Mouse (Mus musculus): ENCODE data around the gene Fbxo17. TPM values are rescaled to one million over a fixed set of nuclear protein-coding genes. Genes with fewer than 3 reads are reported as not detected.
A peak's percentile ranks its signal among the peaks of the same experiment; 100 is the strongest.

Fbxo17 gene
- polyA plus RNA-seq, 1 experiment from 2014 or later = 5.6 TPM

DNA sequence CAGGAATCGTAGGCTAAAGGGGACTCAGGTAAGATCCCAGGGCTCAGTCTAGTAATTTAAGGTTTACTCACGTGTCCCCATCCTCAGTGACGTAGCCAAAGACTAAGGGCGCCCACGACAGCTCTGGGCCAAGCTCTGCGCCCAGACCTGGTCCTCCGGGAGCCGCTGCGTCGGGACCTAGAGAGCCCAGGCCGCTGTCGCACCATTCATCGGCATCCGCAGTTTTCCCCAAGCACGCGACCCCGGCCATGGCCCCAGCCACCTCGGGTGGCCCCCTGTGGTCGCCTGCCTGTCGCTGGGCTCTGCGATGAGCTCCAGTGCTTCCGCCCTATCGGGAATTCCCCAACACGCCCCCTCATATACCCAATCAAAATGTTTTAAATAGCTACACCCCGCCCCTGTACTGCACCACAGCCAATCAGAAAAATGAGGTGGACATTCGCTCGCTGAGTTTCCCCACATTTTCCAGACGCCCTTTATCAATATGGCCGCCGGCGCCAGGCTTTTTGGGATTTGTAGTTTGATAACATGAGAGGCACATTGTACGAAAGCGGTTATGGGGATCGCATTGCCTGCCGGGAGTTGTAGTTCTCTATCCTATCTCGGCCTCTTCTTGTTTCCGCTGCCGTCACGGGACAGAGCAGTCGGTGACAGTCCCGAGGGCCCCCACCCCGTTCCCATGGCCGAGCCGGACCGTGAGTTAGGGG lies 49.7 kb downstream of the Fbxo17 start, which contains the start of gene Sirt2:
Gene Sirt2, plus strand, starts transcription at position 563 of the 707 bp plus-strand sequence.
- Histone ChIP-seq H3K9ac (ENCODE audit: low read length) (peak within 1 kb of the TSS; percentile 76), H3K4me3 (ENCODE audit: low read depth, low read length) (peak within 1 kb of the TSS; percentile 74), H3K4me2 (replicated peaks; ENCODE audit: low read depth) (peak within 1 kb of the TSS; percentile 63), H3K27me3 (ENCODE audit: control insufficient read depth, insufficient read depth, low read length) (no peaks in the 10 kb centered on the region), H3K9me3 (ENCODE audit: control insufficient read depth, low read length) (no peaks in the 10 kb centered on the region), H3K27ac (replicated peaks) (0 out of 2 replicates have a peak within 1 kb of the TSS, but pooled peaks have one; percentile 5), H3K36me3 (ENCODE audit: control insufficient read depth, insufficient read depth, low read length) (peaks cover 2% of the 10 kb centered on the region; the same call in 1 of the 2 replicates), H3K4me1 (replicated peaks; ENCODE audit: control insufficient read depth, insufficient read depth) (peaks cover 8% of the 10 kb centered on the region)
- ATAC-seq (ENCODE audit: low FRiP score, low TSS enrichment) = peak; percentile 98
- DNase-seq (ENCODE audit: low spot score) = peak; percentile 97
- whole genome bisulfite sequencing = under 1% methylated on average over 45 of the region's 45 CpGs
- TF ChIP-seq EP300 (optimal IDR thresholded peaks at IDR 0.05) = peak; percentile 81
- TF ChIP-seq CTCF (IDR thresholded peaks at IDR 0.05; ENCODE audit: low read depth) = peak; percentile 29; the same call in 1 of the 2 replicates

DNA sequence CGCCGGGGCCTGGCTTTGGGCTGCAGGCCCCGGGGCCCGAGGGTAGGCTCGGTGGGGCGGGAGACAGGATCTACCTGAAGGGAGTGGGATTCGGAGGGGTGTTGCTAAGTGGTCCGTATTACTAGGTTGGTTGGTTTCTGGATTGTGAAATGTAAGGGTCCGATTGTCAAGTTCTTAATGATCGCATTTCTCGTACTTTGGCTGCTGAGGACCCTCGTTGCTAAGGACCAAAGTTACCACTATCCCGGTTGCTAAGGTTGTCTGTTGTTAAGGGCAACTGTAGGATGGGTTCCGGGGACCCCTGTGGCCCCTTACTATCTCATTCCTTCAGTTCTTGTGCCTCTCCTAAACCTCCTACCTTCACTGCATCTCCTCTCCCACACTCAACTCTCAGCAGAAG lies 50.3 kb downstream of the Fbxo17 start:
- no peak for ATAC-seq (ENCODE audit: low FRiP score, low TSS enrichment)
- H3K36me3 ChIP-seq (ENCODE audit: control insufficient read depth, insufficient read depth, low read length) = no peaks in the 10 kb centered on the region
- no peaks in the 10 kb centered on the region for H3K27me3 ChIP-seq (ENCODE audit: control insufficient read depth, insufficient read depth, low read length)
- no peak for TF ChIP-seq CTCF (IDR thresholded peaks at IDR 0.05; ENCODE audit: low read depth)
- no peak for TF ChIP-seq EP300 (optimal IDR thresholded peaks at IDR 0.05)
- H3K9ac ChIP-seq (ENCODE audit: low read length) = peak overlapping the region; percentile 70
- DNase-seq (ENCODE audit: low spot score) = no peak
- no peak overlapping the region for H3K27ac ChIP-seq (replicated peaks)
- no peaks in the 10 kb centered on the region for H3K9me3 ChIP-seq (ENCODE audit: control insufficient read depth, low read length)
- H3K4me1 ChIP-seq (replicated peaks; ENCODE audit: control insufficient read depth, insufficient read depth) = peaks cover 8% of the 10 kb centered on the region
- peak overlapping the region; percentile 74 for H3K4me3 ChIP-seq (ENCODE audit: low read depth, low read length)
- H3K4me2 ChIP-seq (replicated peaks; ENCODE audit: low read depth) = peak overlapping the region; percentile 60
- 6% methylated on average over 14 of the region's 14 CpGs for WGBS

DNA sequence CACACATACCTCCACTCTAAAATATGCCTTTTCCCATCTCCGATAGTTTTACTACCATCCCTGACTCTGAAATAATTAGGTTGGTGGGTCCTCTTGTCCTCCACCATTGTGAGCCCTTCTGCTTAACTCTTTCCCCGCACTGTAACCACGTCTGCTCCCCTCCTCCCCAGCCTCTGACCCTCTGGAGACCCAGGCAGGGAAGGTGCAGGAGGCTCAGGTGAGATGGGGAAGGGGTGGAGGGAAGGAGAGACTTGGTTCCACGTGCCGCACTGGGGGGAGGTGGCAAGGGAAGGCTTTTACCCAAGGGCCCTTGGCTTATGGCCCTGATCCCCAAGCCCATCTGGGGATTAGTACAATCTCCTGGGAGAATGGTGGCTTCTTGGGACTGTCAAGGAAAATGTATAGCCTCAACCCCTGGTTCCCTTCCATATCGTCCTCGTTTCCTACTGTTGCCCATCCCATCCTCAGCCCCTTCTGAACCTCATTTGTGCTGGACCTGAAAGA lies 50.9 kb downstream of the Fbxo17 start, which contains the start of gene Nfkbib:
Gene Nfkbib, minus strand, starts transcription at position 51 of the 504 bp plus-strand sequence.
- H3K9ac ChIP-seq (ENCODE audit: low read length) = peak within 1 kb of the TSS; percentile 70
- H3K36me3 ChIP-seq (ENCODE audit: control insufficient read depth, insufficient read depth, low read length) = no peaks in the 10 kb centered on the region
- ATAC-seq (ENCODE audit: low FRiP score, low TSS enrichment) (no peak), DNase-seq (ENCODE audit: low spot score) (no peak)
- H3K4me2 ChIP-seq (replicated peaks; ENCODE audit: low read depth) = peak within 1 kb of the TSS; percentile 63
- no peak within 1 kb of the TSS for H3K27ac ChIP-seq (replicated peaks)
- H3K4me1 ChIP-seq (replicated peaks; ENCODE audit: control insufficient read depth, insufficient read depth) = peaks cover 8% of the 10 kb centered on the region
- TF ChIP-seq EP300 (optimal IDR thresholded peaks at IDR 0.05) (no peak), CTCF (IDR thresholded peaks at IDR 0.05; ENCODE audit: low read depth) (no peak)
- H3K27me3 ChIP-seq (ENCODE audit: control insufficient read depth, insufficient read depth, low read length) = no peaks in the 10 kb centered on the region
- no peaks in the 10 kb centered on the region for H3K9me3 ChIP-seq (ENCODE audit: control insufficient read depth, low read length)
- H3K4me3 ChIP-seq (ENCODE audit: low read depth, low read length) = peak within 1 kb of the TSS; percentile 74
- WGBS = 56% methylated on average over 7 of the region's 7 CpGs

DNA sequence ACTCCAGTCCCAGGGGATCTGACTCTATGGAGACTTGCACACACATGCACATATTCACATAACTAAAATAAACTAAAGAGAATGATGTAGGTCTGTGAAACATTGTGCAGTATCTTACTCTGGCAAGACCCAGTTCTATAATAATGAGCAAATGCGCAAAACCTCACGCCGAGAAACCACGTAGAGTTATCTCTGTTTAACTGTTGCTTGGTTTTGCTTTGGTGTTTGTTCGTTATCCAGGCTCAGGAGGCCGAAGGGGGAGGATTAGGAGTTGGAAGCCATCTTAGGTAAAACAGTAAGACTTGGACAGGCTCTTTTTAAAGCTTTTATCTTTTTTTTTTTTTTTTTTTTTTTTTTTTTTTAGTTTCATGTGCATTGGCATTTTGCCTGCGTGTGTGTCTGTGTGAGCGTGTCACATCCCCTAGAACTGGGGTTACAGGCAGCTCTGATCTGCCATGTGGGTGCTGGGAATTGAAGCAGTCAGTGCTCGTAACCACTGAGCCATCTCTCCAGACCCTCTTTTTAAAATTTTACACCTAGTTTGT lies 52.9 kb downstream of the Fbxo17 start:
- 92% methylated on average over 9 of the region's 9 CpGs for WGBS
- Histone ChIP-seq H3K4me1 (replicated peaks; ENCODE audit: control insufficient read depth, insufficient read depth) (peaks cover 8% of the 10 kb centered on the region), H3K9ac (ENCODE audit: low read length) (no peak overlapping the region), H3K9me3 (ENCODE audit: control insufficient read depth, low read length) (no peaks in the 10 kb centered on the region), H3K4me3 (ENCODE audit: low read depth, low read length) (no peak overlapping the region), H3K4me2 (replicated peaks; ENCODE audit: low read depth) (no peak overlapping the region), H3K36me3 (ENCODE audit: control insufficient read depth, insufficient read depth, low read length) (peaks cover 4% of the 10 kb centered on the region; the same call in 1 of the 2 replicates), H3K27ac (replicated peaks) (no peak overlapping the region), H3K27me3 (ENCODE audit: control insufficient read depth, insufficient read depth, low read length) (no peaks in the 10 kb centered on the region)
- TF ChIP-seq CTCF (IDR thresholded peaks at IDR 0.05; ENCODE audit: low read depth) (no peak), EP300 (optimal IDR thresholded peaks at IDR 0.05) (no peak)
- ATAC-seq (ENCODE audit: low FRiP score, low TSS enrichment) = no peak
- no peak for DNase-seq (ENCODE audit: low spot score)

DNA sequence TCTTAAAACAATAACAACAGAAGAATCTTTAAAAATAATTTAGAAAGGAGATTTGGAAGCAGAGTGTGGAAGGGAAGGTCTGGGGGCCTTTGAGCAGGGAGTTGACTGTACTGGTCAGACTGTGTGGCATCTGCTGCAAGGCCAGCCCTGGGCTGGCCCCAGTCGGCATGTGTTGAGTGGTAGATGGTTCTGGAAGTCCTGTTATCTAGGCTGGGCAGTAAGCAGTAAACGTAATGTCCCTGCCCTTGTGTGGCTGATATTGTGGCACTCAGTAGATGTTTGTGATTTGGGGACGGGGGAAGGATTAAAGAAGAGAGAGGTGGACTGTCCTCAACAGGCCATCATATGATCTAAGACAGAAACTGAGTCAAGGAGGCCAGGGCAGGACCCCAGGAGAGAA lies 53.7 kb downstream of the Fbxo17 start:
- Histone ChIP-seq H3K36me3 (ENCODE audit: control insufficient read depth, insufficient read depth, low read length) (peaks cover 4% of the 10 kb centered on the region; the same call in 1 of the 2 replicates), H3K4me1 (replicated peaks; ENCODE audit: control insufficient read depth, insufficient read depth) (peaks cover 8% of the 10 kb centered on the region), H3K4me3 (ENCODE audit: low read depth, low read length) (no peak overlapping the region), H3K4me2 (replicated peaks; ENCODE audit: low read depth) (no peak overlapping the region), H3K9ac (ENCODE audit: low read length) (no peak overlapping the region), H3K27ac (replicated peaks) (no peak overlapping the region), H3K27me3 (ENCODE audit: control insufficient read depth, insufficient read depth, low read length) (no peaks in the 10 kb centered on the region), H3K9me3 (ENCODE audit: control insufficient read depth, low read length) (no peaks in the 10 kb centered on the region)
- DNase-seq (ENCODE audit: low spot score) = no peak
- TF ChIP-seq EP300 (optimal IDR thresholded peaks at IDR 0.05) (no peak), CTCF (IDR thresholded peaks at IDR 0.05; ENCODE audit: low read depth) (no peak)
- no peak for ATAC-seq (ENCODE audit: low FRiP score, low TSS enrichment)
- WGBS = 89% methylated on average over 3 of the region's 3 CpGs

DNA sequence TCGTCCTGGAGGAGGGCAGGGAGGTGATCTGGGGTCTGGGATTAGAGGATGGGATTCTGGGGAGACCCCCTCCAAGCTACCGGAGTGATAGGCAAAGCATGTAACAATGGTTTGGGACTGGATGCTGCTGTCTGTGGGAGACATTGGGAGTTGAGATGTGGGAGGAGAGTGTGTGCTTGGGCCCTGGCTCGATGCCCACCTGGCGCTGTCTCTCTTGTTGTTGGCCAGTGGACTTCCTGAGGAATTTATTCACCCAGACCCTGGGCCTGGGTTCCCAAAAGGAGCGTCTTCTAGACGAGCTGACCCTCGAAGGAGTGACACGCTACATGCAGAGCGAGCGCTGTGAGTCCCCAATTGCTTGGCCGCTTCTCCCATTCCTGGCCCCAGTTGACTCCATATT lies 55.3 kb downstream of the Fbxo17 start:
- ATAC-seq (ENCODE audit: low FRiP score, low TSS enrichment) (no peak), DNase-seq (ENCODE audit: low spot score) (no peak)
- H3K27ac ChIP-seq (replicated peaks) = no peak overlapping the region
- TF ChIP-seq EP300 (optimal IDR thresholded peaks at IDR 0.05) (no peak), CTCF (IDR thresholded peaks at IDR 0.05; ENCODE audit: low read depth) (no peak)
- H3K4me2 ChIP-seq (replicated peaks; ENCODE audit: low read depth) = no peak overlapping the region
- 82% methylated on average over 11 of the region's 11 CpGs for WGBS
- H3K27me3 ChIP-seq (ENCODE audit: control insufficient read depth, insufficient read depth, low read length) = no peaks in the 10 kb centered on the region
- H3K9ac ChIP-seq (ENCODE audit: low read length) = no peak overlapping the region
- peaks cover 7% of the 10 kb centered on the region for H3K36me3 ChIP-seq (ENCODE audit: control insufficient read depth, insufficient read depth, low read length)
- no peaks in the 10 kb centered on the region for H3K9me3 ChIP-seq (ENCODE audit: control insufficient read depth, low read length)
- H3K4me3 ChIP-seq (ENCODE audit: low read depth, low read length) = no peak overlapping the region
- H3K4me1 ChIP-seq (replicated peaks; ENCODE audit: control insufficient read depth, insufficient read depth) = peaks cover 5% of the 10 kb centered on the region

All from stomach, postnatal 0 days (tissue).